Mouse (Mus musculus): ENCODE results near the gene Dnhd1. TPM values are rescaled to one million over a fixed set of nuclear protein-coding genes. Genes with fewer than 3 reads are reported as not detected.

Dnhd1 gene
- total RNA-seq, 2 experiments from 2014 or later = 7.1 to 7.6 TPM

DNA sequence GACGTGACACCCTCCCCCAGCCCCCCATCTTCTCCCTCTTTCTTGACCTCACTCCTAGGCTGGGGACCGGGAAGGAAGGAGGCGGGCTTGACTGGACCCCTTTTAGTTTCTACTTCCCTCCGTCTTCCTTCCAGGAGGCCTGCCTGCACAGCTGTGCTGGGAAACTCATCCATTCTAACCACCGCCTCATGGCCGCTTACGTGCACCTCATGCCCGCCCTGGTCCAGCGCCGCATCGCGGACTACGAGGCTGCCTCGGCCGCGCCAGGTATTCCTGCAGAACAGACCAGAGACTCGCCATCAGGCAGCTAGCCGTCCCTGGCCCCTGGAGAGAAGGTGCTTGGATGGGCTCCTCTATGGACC is 9.8 kb upstream of the Dnhd1 start:
- peak overlapping the region; percentile 82 for H3K27ac ChIP-seq
- intact Hi-C loops (cut with DNase I) = loop anchor here (5.0 kb wide), 2 partner anchors 96 to 171 kb away; partner anchors contain the start of genes Ilk, Mrpl17 and Rrp8
- no peak for TF ChIP-seq CTCF (IDR thresholded peaks at IDR 0.05)
- H3K4me3 ChIP-seq = peak overlapping the region; percentile 77
- no peak for DNase-seq (ENCODE audit: extremely low spot score in 1 of 2, low spot score in 2 of 2)

- no peak for TF ChIP-seq CTCF (IDR thresholded peaks at IDR 0.05)
- intact Hi-C loops (cut with DNase I) = loop anchor here (5.0 kb wide), 2 partner anchors 95 to 170 kb away; partner anchors contain the start of genes Ilk, Mrpl17 and Rrp8
- DNase-seq (ENCODE audit: extremely low spot score in 1 of 2, low spot score in 2 of 2) = no peak
- Histone ChIP-seq H3K27ac (no peak overlapping the region), H3K4me3 (no peak overlapping the region)
Observed at GRCm38 (mm10) chr7:105641936-105642335, 8.7 kb upstream of the Dnhd1 start.

- H3K27ac ChIP-seq = no peak overlapping the region
- H3K4me3 ChIP-seq = no peak overlapping the region
- intact Hi-C loops (cut with DNase I) = no loop called here
- DNase-seq (ENCODE audit: extremely low spot score in 1 of 2, low spot score in 2 of 2) = no peak
- no peak for TF ChIP-seq CTCF (IDR thresholded peaks at IDR 0.05)
Observed at GRCm38 (mm10) chr7:105685541-105686197, 35.0 kb downstream of the Dnhd1 start.

DNA sequence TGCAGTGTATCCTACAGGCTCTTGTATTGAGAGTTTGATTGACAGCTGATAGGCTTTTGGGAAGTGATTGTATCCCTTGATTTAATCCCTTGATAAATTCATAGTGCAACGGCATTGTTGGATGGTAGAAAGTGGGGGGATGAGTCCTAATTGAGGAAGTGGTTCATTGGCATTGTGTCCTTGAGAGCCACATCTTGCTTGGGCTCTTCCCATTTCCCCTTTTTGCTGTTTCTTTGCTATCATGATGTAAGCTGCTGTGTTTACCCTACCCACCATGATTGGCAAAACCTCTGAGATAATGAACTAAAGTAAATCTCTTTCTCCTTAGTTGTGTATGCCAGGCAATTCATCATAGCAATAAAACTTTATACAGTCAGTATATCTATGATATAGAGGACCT is 40.2 kb downstream of the Dnhd1 start:
- no peak for TF ChIP-seq CTCF (IDR thresholded peaks at IDR 0.05)
- no peak for DNase-seq (ENCODE audit: extremely low spot score in 1 of 2, low spot score in 2 of 2)
- Histone ChIP-seq H3K4me3 (no peak overlapping the region), H3K27ac (no peak overlapping the region)
- intact Hi-C loops (cut with DNase I) = no loop called here

DNA sequence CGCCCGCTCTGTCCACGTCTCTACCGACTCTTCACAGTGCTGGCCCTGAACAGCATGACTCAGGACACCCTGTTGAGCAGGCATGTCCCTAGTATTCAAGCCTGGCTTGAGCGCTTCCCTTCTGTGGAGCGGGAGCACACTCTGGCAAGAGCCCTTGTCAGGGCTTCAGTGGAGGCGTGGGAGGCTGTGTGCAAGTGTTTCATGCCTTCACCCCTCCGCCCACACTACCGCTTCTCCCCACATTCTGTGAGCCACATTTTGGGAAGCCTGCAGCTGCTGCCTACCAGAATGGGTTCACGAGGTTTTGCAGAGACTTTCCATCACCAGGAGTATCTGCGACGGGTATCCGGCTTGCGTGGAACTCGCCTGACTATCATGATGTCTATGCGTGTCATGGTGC is 52.6 kb downstream of the Dnhd1 start:
- intact Hi-C loops (cut with DNase I) = no loop called here
- peak; percentile 16 to 29 for DNase-seq (ENCODE audit: extremely low spot score in 1 of 2, low spot score in 2 of 2)
- Histone ChIP-seq H3K27ac (no peak overlapping the region), H3K4me3 (no peak overlapping the region)
- TF ChIP-seq CTCF (IDR thresholded peaks at IDR 0.05) = no peak

GRCm38 (mm10) chr7:105703816-105704215 is 53.2 kb downstream of the Dnhd1 start:
- no peak for TF ChIP-seq CTCF (IDR thresholded peaks at IDR 0.05)
- Histone ChIP-seq H3K27ac (no peak overlapping the region), H3K4me3 (no peak overlapping the region)
- DNase-seq (ENCODE audit: extremely low spot score in 1 of 2, low spot score in 2 of 2) = no peak
- intact Hi-C loops (cut with DNase I) = no loop called here

GRCm38 (mm10) chr7:105708733-105709132 is 58.1 kb downstream of the Dnhd1 start:
- no peak overlapping the region for H3K4me3 ChIP-seq
- intact Hi-C loops (cut with DNase I) = no loop called here
- TF ChIP-seq CTCF (IDR thresholded peaks at IDR 0.05) = no peak
- no peak overlapping the region for H3K27ac ChIP-seq
- DNase-seq (ENCODE audit: extremely low spot score in 1 of 2, low spot score in 2 of 2) = no peak

- intact Hi-C loops (cut with DNase I) = no loop called here
- H3K4me3 ChIP-seq = no peak overlapping the region
- no peak overlapping the region for H3K27ac ChIP-seq
- DNase-seq (ENCODE audit: extremely low spot score in 1 of 2, low spot score in 2 of 2) = no peak
- peak; percentile 9 for TF ChIP-seq CTCF (IDR thresholded peaks at IDR 0.05)
Observed at GRCm38 (mm10) chr7:105715366-105715765, 64.7 kb downstream of the Dnhd1 start.

DNA sequence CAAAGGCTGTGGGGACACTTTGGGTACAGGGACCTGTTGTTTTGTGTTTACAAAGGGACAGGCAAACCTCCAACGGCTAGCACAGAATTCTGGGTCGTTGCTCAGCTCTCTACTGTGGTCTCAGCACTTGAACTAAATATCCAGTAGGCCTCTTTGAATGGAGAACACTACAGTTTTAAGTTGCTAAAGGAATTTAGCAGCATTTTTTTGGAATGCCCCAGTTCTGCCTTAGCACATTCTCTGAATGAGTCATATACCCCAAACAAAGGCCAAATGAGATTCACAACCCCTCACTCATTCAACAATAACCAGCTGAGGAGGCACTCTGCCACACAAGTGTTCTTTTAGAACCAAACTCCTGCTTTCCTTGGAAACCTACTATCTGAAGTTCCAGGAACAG is 71.3 kb downstream of the Dnhd1 start:
- Histone ChIP-seq H3K27ac (no peak overlapping the region), H3K4me3 (no peak overlapping the region)
- intact Hi-C loops (cut with DNase I) = no loop called here
- no peak for TF ChIP-seq CTCF (IDR thresholded peaks at IDR 0.05)
- DNase-seq (ENCODE audit: extremely low spot score in 1 of 2, low spot score in 2 of 2) = no peak

DNA sequence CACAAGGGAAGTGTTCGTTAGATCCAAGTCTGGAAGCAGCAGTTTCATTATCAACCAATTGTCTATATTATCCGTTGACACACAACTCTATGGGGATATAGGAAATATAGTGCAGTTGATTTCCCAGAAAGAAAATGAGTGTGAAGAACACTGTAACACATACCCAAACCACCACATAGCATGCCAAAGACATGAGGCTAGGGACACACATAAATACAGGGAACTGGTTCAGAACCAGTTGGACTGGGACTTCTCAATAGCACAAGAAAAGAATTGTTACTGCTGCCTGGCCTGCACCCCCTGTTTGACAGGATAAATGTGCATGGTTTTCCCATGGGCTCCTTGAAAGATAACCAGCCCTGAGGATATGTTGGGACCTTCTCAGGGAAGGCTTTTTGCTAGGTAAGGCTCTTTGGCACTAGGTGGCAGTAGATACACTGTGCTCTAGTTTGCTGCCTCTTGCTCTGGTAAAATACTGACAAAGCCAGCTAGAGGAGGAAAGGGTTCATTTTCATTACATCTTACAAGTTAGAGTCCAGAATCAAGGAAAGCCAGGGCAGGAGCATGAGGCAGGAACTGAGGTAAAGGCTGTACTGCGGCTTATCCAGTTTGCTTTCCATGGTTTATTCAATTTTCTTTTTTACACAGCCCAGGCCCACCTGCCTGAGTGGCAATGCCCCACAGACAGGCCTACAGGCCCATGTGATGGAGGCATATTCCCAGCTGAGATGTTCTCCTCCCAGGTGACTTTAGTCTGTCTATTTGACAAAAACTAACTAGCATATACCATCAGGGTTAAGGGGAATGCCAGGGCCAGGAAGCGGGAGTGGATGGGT is 75.7 kb downstream of the Dnhd1 start:
- DNase-seq (ENCODE audit: extremely low spot score in 1 of 2, low spot score in 2 of 2) = peak in 1 of 2 experiments; percentile 41
- peak overlapping the region; percentile 33; the same call in 1 of the 2 replicates for H3K27ac ChIP-seq
- no peak overlapping the region for H3K4me3 ChIP-seq
- peak; percentile 92 for TF ChIP-seq CTCF (IDR thresholded peaks at IDR 0.05)
- intact Hi-C loops (cut with DNase I) = loop anchor here (1.0 to 5.0 kb wide), 3 partner anchors 84 to 179 kb away; partner anchors contain the start of gene Mrpl17

DNA sequence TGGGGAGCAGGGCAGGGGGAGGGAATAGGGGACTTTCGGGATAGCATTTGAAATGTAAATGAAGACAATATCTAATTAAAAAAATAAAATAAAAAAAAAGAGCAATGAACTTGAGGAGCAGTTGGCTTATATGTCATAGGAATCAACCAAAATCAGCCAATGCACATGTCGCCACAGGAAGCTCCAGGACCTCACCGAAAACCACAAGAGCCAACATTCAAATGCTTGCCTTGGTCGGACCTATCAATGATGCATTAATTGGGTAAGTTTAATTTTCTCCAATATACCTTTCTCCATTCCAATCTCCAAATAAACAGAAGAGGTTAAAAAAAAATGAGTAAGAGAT is 76.3 kb downstream of the Dnhd1 start:
- no peak for DNase-seq (ENCODE audit: extremely low spot score in 1 of 2, low spot score in 2 of 2)
- Histone ChIP-seq H3K27ac (peak overlapping the region; percentile 15; the same call in 1 of the 2 replicates), H3K4me3 (no peak overlapping the region)
- TF ChIP-seq CTCF (IDR thresholded peaks at IDR 0.05) = no peak
- intact Hi-C loops (cut with DNase I) = loop anchor here (1.0 to 5.0 kb wide), 3 partner anchors 84 to 180 kb away; partner anchors contain the start of gene Mrpl17

- DNase-seq (ENCODE audit: extremely low spot score in 1 of 2, low spot score in 2 of 2) = peak in 1 of 2 experiments; percentile 15
- Histone ChIP-seq H3K27ac (peak overlapping the region; percentile 75), H3K4me3 (no peak overlapping the region)
- no peak for TF ChIP-seq CTCF (IDR thresholded peaks at IDR 0.05)
- intact Hi-C loops (cut with DNase I) = loop anchor here (5.0 kb wide), 1 partner anchor 182 kb away; no protein-coding TSS in a partner anchor
Observed at GRCm38 (mm10) chr7:105728701-105729428, 78.2 kb downstream of the Dnhd1 start.
